Mouse (Mus musculus) heart, adult 11 months (tissue): Measurements from ENCODE around the gene Sprr2k.
A peak's percentile ranks its signal among the peaks of the same experiment; 100 is the strongest.

Experiments used
- DNase-seq: peaks from one replicate; pipeline ENCODE4 v3.0.0; 2022

The Sprr2k gene

DNA sequence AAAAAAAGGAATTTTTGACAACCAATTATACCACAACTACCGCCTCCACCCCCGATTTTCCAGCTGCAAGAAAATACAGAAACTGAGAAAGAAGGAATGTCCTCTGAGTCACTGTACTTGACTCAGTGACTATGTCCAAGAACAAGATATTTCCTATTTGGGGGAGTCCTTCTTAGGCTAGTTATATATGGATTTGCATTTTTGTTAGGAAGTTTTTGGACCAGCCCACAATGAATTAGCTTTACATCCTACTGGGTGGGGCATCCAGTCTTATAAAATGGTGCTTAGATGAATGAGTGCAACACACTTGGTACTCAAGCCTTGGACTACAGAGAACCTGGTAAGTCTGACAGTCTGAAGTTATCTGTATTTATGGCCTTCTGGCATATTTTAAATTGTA lies at the start of gene Sprr2k:
TSS of gene Sprr2k (plus strand) at position 301 of the 400 bp plus-strand sequence.
- DNase-seq: no peak

DNA sequence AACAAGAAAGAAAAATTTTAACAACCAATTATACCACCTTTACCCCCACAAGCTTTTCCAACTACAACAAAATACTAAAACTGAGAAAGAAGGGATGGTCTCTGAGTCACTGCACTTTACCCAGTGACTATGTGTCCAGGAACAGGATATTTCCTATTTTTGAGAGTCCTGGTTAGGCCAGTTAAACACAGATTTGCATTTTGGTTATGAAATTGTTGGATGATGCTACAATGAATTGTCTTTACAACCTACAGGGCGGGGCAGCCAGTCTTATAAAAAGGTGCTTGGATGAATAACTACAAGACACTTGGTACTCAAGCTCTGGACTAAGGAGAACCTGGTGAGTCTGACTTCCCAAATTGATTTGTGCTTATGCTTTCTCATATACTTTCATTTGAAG lies 47.0 kb upstream of the Sprr2k start, which contains the start of gene Sprr2h:
TSS of gene Sprr2h (plus strand) at position 301 of the 400 bp plus-strand sequence.
- no peak for DNase-seq

DNA sequence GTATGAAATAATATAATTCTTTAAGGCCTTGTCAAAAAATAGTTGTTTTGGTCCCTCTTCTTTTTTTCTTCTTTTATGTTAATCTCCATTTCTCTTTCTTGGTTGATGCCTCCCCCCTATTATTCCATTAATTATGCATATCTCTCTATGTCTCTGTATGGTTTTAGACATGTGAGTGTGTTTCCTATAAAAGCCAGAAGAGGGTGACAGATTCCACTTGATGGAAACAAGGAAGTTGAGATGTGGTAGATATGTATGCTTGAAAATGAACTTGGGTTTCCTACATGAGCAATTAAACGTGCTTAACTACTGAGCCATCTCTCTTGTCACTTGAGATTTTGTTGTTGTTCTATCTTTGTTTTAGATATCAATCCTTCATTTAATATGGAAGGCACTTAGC lies 38.1 kb upstream of the Sprr2k start:
- no peak for DNase-seq

DNA sequence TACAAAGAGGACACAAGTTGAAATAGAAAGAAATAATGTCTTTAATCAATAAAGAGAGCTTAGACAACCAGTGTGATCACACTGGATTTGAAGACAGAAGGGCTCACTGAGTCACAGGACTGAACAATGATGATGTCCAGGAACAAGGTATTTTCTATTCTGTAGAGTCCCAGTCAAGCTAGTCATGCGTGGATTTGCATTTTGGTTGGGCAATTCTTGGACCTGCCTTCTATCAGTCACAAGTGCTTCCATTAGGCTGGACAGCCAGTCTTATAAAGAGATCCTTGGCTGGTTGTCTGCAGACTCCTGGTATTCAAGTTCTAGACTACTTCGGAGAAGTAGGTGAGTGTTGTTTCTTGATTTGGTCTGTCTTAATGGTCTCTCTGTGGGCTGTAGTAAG lies 24.7 kb upstream of the Sprr2k start, which contains the start of gene Sprr2i:
TSS of gene Sprr2i (plus strand) at position 301 of the 400 bp plus-strand sequence.
- peak; percentile 21 for DNase-seq

DNA sequence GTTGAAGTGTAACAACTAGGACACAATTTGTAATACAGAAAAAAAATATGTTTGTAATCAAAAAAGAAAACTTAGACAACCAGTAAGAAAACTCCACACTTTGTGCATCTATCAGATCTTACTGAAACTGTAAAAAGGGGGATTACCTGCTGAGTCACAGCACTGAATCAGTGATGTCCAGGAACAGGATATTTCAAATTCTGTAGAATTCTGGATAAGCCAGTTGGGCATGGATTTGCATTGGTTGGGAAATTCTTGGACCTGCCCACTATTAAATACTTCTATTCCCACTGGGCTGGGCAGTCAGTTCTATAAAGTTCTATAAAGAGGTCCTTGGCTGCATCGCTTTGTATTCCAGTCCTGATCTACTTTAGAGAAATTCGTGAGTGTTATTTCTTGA lies 14.6 kb upstream of the Sprr2k start, which contains the start of gene Sprr2j-ps:
TSS of gene Sprr2j-ps (plus strand) at position 301 of the 400 bp plus-strand sequence.
- no peak for DNase-seq

DNA sequence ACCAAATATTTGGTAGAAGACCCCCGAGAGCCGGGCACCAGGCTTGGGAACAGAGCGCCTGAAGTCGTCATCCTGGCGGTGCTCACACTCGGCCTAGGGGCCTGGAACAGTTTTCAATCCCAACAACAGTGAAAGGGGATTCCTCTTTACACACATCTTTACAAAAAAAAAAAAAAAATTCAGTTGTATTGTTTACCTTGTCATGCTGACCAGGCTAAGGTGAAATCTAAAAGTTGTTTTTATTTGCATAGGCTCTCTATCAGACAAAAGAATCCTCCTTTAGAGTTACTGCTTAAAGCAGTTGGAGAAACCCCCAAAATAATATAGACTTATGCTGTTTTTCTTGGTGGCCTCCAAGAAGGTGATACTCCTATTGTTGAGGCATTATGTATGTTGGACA lies 3.1 kb upstream of the Sprr2k start, which contains the start of gene Gm9774:
TSS of gene Gm9774 (minus strand) at position 101 of the 400 bp plus-strand sequence.
- DNase-seq: no peak

DNA sequence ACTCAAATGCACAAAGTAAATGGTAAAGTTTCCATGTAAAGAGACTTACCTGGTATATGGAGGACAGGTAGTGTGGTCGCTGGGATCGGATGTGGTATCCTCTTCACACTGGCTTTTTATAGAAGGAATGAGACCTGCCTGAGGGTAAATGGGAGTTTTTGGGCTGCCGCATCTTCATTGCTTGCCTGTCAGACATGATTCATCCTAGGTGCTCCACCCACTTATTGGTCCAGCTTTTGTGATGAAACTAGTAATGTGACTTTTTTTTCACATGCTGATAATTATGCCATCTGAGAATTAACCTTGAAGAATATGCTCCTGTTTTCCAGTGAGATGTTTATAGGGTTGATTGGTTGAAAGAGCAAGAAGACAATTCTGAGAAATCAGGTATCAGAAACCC lies 6.3 kb downstream of the Sprr2k start, which contains the start of gene Sprr1b:
TSS of gene Sprr1b (minus strand) at position 101 of the 400 bp plus-strand sequence.
- DNase-seq: no peak

DNA sequence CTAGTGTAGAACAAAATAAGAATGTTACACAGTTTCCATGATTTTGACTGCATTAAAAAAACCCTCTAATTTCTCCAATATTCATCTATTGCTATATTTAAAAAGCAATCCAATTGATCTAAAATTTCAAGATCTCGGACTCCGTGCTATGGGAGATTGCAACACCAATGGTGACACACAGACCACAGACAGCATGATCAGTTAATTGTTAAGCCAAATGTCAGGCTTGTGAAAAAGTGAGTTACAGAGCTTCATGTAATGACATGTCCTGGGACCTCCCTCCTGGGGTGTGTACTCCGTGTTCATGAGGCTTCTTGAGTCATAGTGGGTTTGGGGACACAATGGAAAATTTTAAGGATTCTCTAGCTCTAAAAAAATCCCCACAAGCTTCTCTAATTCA lies 7.8 kb downstream of the Sprr2k start:
- DNase-seq: no peak

DNA sequence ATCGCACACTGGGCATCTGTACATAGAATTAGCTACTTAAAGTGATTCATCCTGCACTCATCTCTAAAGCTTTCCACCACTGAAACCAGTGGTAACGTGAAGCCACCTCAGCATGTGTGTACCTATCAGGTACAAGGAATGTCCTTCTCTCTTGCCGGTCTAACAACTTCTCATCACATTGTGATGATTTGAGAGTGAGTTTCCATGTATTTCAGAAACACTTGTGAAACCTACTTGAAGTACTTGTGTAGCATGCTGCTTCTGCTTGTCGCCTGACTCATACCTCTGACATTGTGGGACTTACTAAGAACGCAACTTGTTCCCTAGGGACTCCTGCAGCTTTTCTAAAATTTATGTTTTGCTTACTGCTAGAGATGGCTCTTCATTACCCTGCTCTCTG lies 22.8 kb downstream of the Sprr2k start:
- no peak for DNase-seq

DNA sequence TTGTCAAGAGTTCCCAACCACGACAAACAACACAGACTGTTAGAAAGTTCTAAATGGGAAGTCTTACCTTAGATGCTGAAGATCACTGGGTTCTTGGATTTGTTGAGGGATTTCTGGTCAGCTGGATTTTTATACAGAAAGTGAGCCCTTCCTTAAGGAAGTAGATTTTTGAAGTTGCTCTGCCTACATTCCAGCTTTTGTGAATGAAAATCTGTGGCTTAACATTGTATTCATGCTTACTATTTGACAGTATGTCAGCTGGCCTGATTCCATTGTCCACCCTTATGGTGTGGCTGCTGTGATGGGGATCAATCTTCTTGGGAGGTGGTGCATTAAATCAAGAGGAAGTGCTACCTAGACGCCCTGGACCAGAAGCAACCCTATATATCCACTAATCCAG lies 26.2 kb downstream of the Sprr2k start, which contains the start of gene Sprr3:
TSS of gene Sprr3 (minus strand) at position 101 of the 400 bp plus-strand sequence.
- no peak for DNase-seq

DNA sequence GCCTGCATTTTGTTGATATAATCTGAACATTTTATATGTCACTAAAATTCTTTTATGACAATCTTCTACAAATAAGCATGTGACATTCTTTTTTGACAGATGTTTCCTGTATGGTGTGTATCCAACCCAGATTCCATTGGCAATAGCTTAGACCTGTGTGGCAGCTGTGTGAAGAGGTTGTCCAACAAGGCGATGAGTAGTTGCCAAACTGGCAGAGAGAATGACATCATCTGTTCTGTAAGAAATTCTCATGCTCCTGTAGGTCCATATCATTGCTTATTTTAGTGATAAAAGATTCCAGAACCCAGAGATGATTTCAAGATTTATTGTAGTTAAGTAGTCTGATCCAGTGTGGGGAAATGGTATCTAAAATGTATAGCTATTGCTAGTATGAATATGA lies 34.2 kb downstream of the Sprr2k start:
- peak; percentile 3 for DNase-seq

DNA sequence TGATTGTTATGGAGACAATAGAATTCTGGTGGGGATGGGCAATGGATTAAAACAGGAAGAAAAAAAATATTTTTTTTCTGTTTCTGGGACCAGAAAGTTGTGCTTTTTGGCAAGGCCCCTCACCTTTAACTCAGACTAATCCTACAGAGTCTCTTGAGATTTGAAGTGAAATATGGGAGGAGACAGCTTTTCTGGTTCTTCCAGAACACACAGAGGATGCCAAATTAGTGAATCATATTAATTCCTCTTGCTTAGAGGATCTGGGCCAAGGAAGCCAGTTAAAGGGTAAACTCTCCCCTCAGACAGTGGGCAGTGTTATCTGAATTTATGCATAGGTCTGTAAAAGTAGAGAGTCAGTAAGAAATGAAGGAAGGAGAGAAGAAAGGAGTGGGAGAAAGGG lies 35.0 kb downstream of the Sprr2k start:
- DNase-seq: peak; percentile 16

DNA sequence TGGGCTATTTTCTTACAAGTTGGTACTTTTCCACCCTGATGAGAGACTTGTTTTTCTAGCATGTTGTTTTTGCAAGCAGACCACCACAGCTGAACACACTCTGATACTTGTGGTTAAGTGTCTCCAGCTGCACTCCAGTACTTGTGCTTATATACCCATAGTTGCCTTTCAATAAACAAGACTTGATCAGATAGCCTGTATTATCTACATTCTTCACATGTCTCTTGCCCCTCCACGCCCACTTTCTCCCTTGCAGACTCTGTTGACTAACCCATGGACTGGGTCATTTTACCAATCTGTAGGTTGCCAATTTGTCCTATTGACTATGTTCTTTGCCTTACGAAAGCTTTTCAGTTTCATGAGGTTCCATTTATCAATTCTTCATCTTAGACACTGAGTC lies 37.7 kb downstream of the Sprr2k start:
- no peak for DNase-seq

DNA sequence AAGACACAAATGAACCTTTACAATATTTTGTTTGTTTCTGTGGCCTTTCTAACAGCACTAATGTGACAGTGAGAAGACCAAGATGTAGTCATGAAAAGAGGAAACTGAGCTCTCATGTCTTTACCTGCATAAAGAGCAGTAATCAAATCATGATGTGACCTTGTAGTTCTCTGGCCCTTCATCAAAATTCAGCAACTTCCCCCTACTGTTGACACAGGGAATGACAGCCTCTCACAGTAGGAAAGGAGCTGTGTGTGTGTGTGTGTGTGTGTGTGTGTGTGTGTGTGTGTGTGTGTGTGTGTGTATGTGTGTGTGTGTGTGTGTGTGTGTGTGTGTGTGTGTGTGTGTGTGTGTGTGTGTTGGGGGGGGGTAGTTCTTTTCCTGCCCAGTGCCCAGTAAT lies 48.9 kb downstream of the Sprr2k start:
- peak; percentile 14 for DNase-seq
